Mouse (Mus musculus) forebrain, embryonic 10.5 days (tissue): Measurements from ENCODE around the gene Tas2r134. TPM values are rescaled to one million over a fixed set of nuclear protein-coding genes. Genes with fewer than 3 reads are reported as not detected.

Experiments used
- DNase-seq: peaks from one replicate; pipeline ENCODE4 v3.0.0-alpha.2; 2017; ENCODE audit warnings: low spot score; ENCODE audit errors: extremely low spot score
- H3K27ac ChIP-seq: fragments of 300-500 bp; sonication (generic); 2 replicates; pipeline ENCODE4 v1.5.1; 2016; ENCODE audit warnings: mild to moderate bottlenecking
- H3K27me3 ChIP-seq: fragments of 300-500 bp; sonication (generic); 2 replicates; pipeline ENCODE4 v1.6.1; 2016; ENCODE audit warnings: mild to moderate bottlenecking; ENCODE audit not compliant: poor library complexity, severe bottlenecking
- H3K36me3 ChIP-seq: fragments of 300-500 bp; sonication (generic); replicated peaks from 2 replicates; pipeline ENCODE4 v1.6.1; 2016; ENCODE audit warnings: mild to moderate bottlenecking, moderate library complexity
- H3K4me1 ChIP-seq: fragments of 300-500 bp; sonication (generic); 2 replicates; pipeline ENCODE4 v1.6.1; 2016
- H3K4me3 ChIP-seq: fragments of 300-500 bp; sonication (generic); 2 replicates; pipeline ENCODE4 v1.5.1; 2016; ENCODE audit warnings: mild to moderate bottlenecking, moderate library complexity
- H3K9me3 ChIP-seq: fragments of 300-500 bp; sonication (generic); 2 replicates; pipeline ENCODE4 v1.6.1; 2016; ENCODE audit warnings: mild to moderate bottlenecking, moderate library complexity
- WGBS: fragments of 180-500 bp; shearing (Covaris S2); methylation state at CpG from one replicate; pipeline ENCODE4 v1.1.7; 2016; 5-methylcytosine and 5-hydroxymethylcytosine counted together
- polyA plus RNA-seq: library from polyadenylated mRNA; unstranded; fragments of >200 nt; fragmentation: Nextera tagmentation; extraction: Ambion mirVana; gene quantifications from 2 replicates; pipeline ENCODE4 v1.2.1, GENCODE M21; 2016

Gene Tas2r134
- polyA plus RNA-seq, 1 experiment from 2014 or later = not detected

- Histone ChIP-seq H3K4me3 (no peak overlapping the region), H3K27me3 (no peaks in the 10 kb centered on the region), H3K27ac (no peak overlapping the region), H3K9me3 (no peaks in the 10 kb centered on the region), H3K36me3 (no peaks in the 10 kb centered on the region), H3K4me1 (peaks cover 15% of the 10 kb centered on the region)
- no peak for DNase-seq
- 81% methylated on average over 4 of the region's 4 CpGs for WGBS
Measured at GRCm38 (mm10) chr2:51613716-51614115, 13.6 kb upstream of the Tas2r134 start.

- H3K4me1 ChIP-seq = no peaks in the 10 kb centered on the region
- H3K27ac ChIP-seq = no peak overlapping the region
- no peaks in the 10 kb centered on the region for H3K9me3 ChIP-seq
- H3K27me3 ChIP-seq = no peaks in the 10 kb centered on the region
- 93% methylated on average over 2 of the region's 2 CpGs for whole genome bisulfite sequencing
- DNase-seq = no peak
- H3K4me3 ChIP-seq = no peak overlapping the region
- H3K36me3 ChIP-seq = no peaks in the 10 kb centered on the region
Measured at GRCm38 (mm10) chr2:51621931-51622330, 5.4 kb upstream of the Tas2r134 start.

- H3K4me1 ChIP-seq = peaks cover 7% of the 10 kb centered on the region
- no peak overlapping the region for H3K4me3 ChIP-seq
- no peaks in the 10 kb centered on the region for H3K36me3 ChIP-seq
- H3K9me3 ChIP-seq = no peaks in the 10 kb centered on the region
- no peak for DNase-seq
- no peak overlapping the region for H3K27ac ChIP-seq
- 89% methylated on average over 3 of the region's 3 CpGs for WGBS
- H3K27me3 ChIP-seq = no peaks in the 10 kb centered on the region
Measured at GRCm38 (mm10) chr2:51626007-51626406, 1.3 kb upstream of the Tas2r134 start.

- Histone ChIP-seq H3K4me3 (no peak overlapping the region), H3K9me3 (no peaks in the 10 kb centered on the region), H3K27me3 (no peaks in the 10 kb centered on the region), H3K27ac (no peak overlapping the region), H3K4me1 (peaks cover 7% of the 10 kb centered on the region), H3K36me3 (no peaks in the 10 kb centered on the region)
- WGBS = 81% methylated on average over 2 of the region's 2 CpGs
- no peak for DNase-seq
Measured at GRCm38 (mm10) chr2:51631428-51631827, 4.1 kb downstream of the Tas2r134 start.

GRCm38 (mm10) chr2:51637681-51638080, 10.4 kb downstream of the Tas2r134 start:
- no peak for DNase-seq
- no peaks in the 10 kb centered on the region for H3K36me3 ChIP-seq
- peaks cover 6% of the 10 kb centered on the region; the same call in 1 of the 2 replicates for H3K4me1 ChIP-seq
- H3K27ac ChIP-seq = no peak overlapping the region
- H3K27me3 ChIP-seq = no peaks in the 10 kb centered on the region
- 80% methylated on average over 11 of the region's 11 CpGs for WGBS
- no peaks in the 10 kb centered on the region for H3K9me3 ChIP-seq
- H3K4me3 ChIP-seq = no peak overlapping the region

- no peak for DNase-seq
- no peak overlapping the region for H3K27ac ChIP-seq
- WGBS = 94% methylated on average over 7 of the region's 7 CpGs
Measured at GRCm38 (mm10) chr2:51641635-51642034, 14.3 kb downstream of the Tas2r134 start.

GRCm38 (mm10) chr2:51643244-51644139, 16.2 kb downstream of the Tas2r134 start:
- H3K9me3 ChIP-seq = no peaks in the 10 kb centered on the region
- DNase-seq = no peak
- no peak overlapping the region for H3K4me3 ChIP-seq
- H3K27me3 ChIP-seq = no peaks in the 10 kb centered on the region
- WGBS = 91% methylated on average over 7 of the region's 7 CpGs
- H3K36me3 ChIP-seq = no peaks in the 10 kb centered on the region
- H3K4me1 ChIP-seq = no peaks in the 10 kb centered on the region
- no peak overlapping the region for H3K27ac ChIP-seq

More at GRCm38 (mm10) chr2:51641635-51642034, 14.3 kb downstream of the Tas2r134 start:
- Histone ChIP-seq H3K9me3 (no peaks in the 10 kb centered on the region), H3K4me1 (peaks cover 6% of the 10 kb centered on the region; the same call in 1 of the 2 replicates), H3K36me3 (no peaks in the 10 kb centered on the region), H3K27me3 (no peaks in the 10 kb centered on the region), H3K4me3 (no peak overlapping the region)

- H3K27ac ChIP-seq = no peak overlapping the region
- H3K36me3 ChIP-seq = no peaks in the 10 kb centered on the region
- H3K4me1 ChIP-seq = peaks cover 17% of the 10 kb centered on the region
- no peaks in the 10 kb centered on the region for H3K9me3 ChIP-seq
- H3K27me3 ChIP-seq = 0 out of 2 replicates have a peak, but pooled peaks cover 15% of the 10 kb centered on the region
- H3K4me3 ChIP-seq = no peak overlapping the region
- WGBS = 90% methylated on average over 3 of the region's 3 CpGs
- no peak for DNase-seq
Measured at GRCm38 (mm10) chr2:51647972-51648371, 20.7 kb downstream of the Tas2r134 start.

GRCm38 (mm10) chr2:51649887-51650286, 22.6 kb downstream of the Tas2r134 start:
- Histone ChIP-seq H3K36me3 (no peaks in the 10 kb centered on the region), H3K27me3 (0 out of 2 replicates have a peak, but pooled peaks cover 15% of the 10 kb centered on the region), H3K27ac (no peak overlapping the region), H3K4me3 (no peak overlapping the region), H3K4me1 (peaks cover 17% of the 10 kb centered on the region), H3K9me3 (no peaks in the 10 kb centered on the region)
- 82% methylated on average over 1 of the region's 1 CpGs for WGBS
- DNase-seq = no peak

GRCm38 (mm10) chr2:51652086-51652485, 24.8 kb downstream of the Tas2r134 start:
- DNase-seq = no peak
- Histone ChIP-seq H3K36me3 (no peaks in the 10 kb centered on the region), H3K4me3 (no peak overlapping the region), H3K4me1 (peaks cover 18% of the 10 kb centered on the region), H3K9me3 (no peaks in the 10 kb centered on the region), H3K27me3 (0 out of 2 replicates have a peak, but pooled peaks cover 15% of the 10 kb centered on the region), H3K27ac (no peak overlapping the region)
- 95% methylated on average over 10 of the region's 10 CpGs for WGBS

- H3K27me3 ChIP-seq = no peaks in the 10 kb centered on the region
- H3K4me1 ChIP-seq = peaks cover 13% of the 10 kb centered on the region
- 43% methylated on average over 3 of the region's 3 CpGs for WGBS
- no peak overlapping the region for H3K27ac ChIP-seq
- no peak for DNase-seq
- no peak overlapping the region for H3K4me3 ChIP-seq
- H3K36me3 ChIP-seq = no peaks in the 10 kb centered on the region
- no peaks in the 10 kb centered on the region for H3K9me3 ChIP-seq
Measured at GRCm38 (mm10) chr2:51657684-51658083, 30.4 kb downstream of the Tas2r134 start.

- no peak for DNase-seq
- H3K9me3 ChIP-seq = no peaks in the 10 kb centered on the region
- 76% methylated on average over 5 of the region's 5 CpGs for WGBS
Measured at GRCm38 (mm10) chr2:51658288-51658687, 31.0 kb downstream of the Tas2r134 start.

GRCm38 (mm10) chr2:51674321-51674720, 47.0 kb downstream of the Tas2r134 start:
- Histone ChIP-seq H3K27me3 (no peaks in the 10 kb centered on the region), H3K4me3 (no peak overlapping the region), H3K27ac (no peak overlapping the region), H3K9me3 (no peaks in the 10 kb centered on the region), H3K36me3 (no peaks in the 10 kb centered on the region), H3K4me1 (peaks cover 2% of the 10 kb centered on the region; the same call in 1 of the 2 replicates)
- DNase-seq = no peak
- 88% methylated on average over 2 of the region's 2 CpGs for WGBS

More at GRCm38 (mm10) chr2:51658288-51658687, 31.0 kb downstream of the Tas2r134 start:
- H3K4me3 ChIP-seq = no peak overlapping the region
- no peaks in the 10 kb centered on the region for H3K27me3 ChIP-seq
- H3K4me1 ChIP-seq = peaks cover 13% of the 10 kb centered on the region
- no peak overlapping the region for H3K27ac ChIP-seq
- H3K36me3 ChIP-seq = no peaks in the 10 kb centered on the region
